Mouse (Mus musculus) common myeloid progenitor, adult 5-6 weeks (primary cell): ENCODE data around the gene Olfr1023. TPM values are rescaled to one million over a fixed set of nuclear protein-coding genes. Genes with fewer than 3 reads are reported as not detected.

Experiments
- ATAC-seq: replicated peaks from 2 replicates; pipeline ENCODE4 v1.8.0; 2016; ENCODE audit warnings: low read depth, mild to moderate bottlenecking, moderate TSS enrichment, inconsistent platforms; ENCODE audit not compliant: poor library complexity, severe bottlenecking
- total RNA-seq: library from RNA; stranded (forward); fragments of 200-1000, 187-1606 nt; gene quantifications from 2 replicates; pipeline ENCODE4 v1.2.3, GENCODE M21; 2017

The Olfr1023 gene
- total RNA-seq: not detected in 2 replicates

DNA sequence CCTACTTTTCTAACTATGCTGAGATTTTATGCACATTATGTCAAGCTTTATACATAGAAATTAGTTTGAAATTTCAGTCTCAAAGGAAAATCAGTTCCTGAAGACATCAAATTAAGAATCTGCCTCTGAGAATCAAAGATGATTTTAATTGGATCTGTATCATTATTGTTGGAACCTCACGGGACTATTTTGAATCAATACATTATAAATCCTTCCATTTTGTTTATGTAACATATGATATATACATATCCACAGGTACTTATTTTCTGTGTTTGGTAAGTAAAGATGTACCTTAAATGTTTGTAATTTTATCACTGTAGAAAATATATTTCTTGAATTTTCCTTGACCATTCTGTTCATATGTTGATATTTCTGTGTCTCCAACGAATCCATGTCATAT, at the start of gene Olfr1023:
TSS of gene Olfr1023 (plus strand) at position 301 of the 400 bp plus-strand sequence.
- no peak for ATAC-seq

DNA sequence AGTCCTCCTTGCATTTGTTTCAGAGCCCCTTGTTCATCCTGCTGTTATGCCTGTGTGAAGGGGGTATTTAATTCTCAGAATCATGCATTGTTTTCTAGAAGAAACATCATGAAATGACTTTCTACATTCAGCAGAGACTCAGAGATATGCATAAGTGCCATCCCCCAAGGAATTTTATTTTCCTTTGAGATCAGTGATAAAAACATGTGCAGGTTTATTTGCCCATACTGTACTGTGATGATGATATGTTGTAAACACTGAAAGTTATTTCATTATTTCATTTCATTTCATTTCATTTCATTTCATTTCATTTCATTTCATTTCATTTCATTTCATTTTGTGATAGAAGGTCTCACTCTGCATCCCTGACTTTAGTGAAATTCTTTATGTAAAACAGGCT, 40.1 kb upstream of the Olfr1023 start, which contains the start of gene Olfr1019:
TSS of gene Olfr1019 (minus strand) at position 101 of the 400 bp plus-strand sequence.
- ATAC-seq: no peak

- ATAC-seq: no peak
Measured at GRCm38 (mm10) chr2:85846730-85847129, 38.7 kb upstream of the Olfr1023 start, which contains the start of gene Olfr1020. Gene Olfr1020 (plus strand): TSS chr2:85847030.

DNA sequence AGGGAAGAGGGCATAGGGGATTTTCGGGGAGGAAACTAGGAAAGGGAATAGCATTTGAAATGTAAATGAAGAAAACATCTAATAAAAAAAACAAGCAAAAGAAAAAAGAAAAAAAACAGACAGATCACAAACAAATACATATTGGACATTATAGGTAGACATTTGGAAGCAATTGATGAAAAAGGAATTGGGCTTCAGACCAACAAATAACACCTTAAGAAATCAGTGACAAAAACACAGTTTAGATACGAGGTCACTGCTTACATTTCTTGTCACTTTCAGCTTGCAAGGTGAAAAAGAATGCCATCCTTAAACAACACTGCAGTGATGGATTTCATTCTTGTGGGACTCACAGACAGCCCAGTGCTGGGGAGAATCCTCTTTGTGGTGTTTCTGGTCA, 17.1 kb upstream of the Olfr1023 start, which contains the start of gene Olfr1022:
TSS of gene Olfr1022 (plus strand) at position 301 of the 400 bp plus-strand sequence.
- no peak for ATAC-seq

GRCm38 (mm10) chr2:85904952-85905351, 19.5 kb downstream of the Olfr1023 start, which contains the start of gene Olfr1024:
Gene Olfr1024 (minus strand): TSS chr2:85905052.
- no peak for ATAC-seq

GRCm38 (mm10) chr2:85913197-85913596, 27.8 kb downstream of the Olfr1023 start:
- ATAC-seq: no peak

DNA sequence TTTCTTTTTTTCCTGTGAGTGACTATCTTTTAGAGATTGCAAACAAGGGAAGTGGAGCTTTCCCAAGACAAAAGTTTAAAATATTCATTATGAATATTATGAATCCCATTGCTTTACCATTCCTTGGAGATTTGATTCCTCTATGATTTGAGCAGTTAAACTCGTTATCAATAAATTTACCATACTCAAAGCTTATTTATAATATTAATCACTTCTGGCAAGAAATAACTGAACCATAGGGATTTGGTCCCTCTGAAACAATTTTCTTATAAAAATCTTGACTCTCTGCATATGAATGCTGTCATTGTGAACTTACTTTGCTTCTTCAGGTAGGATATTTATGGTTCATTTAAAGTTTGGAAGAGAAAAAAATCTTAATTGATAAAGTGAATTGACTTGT, 29.5 kb downstream of the Olfr1023 start, which contains the start of gene Olfr1025-ps1:
TSS of gene Olfr1025-ps1 (plus strand) at position 301 of the 400 bp plus-strand sequence.
- no peak for ATAC-seq

DNA sequence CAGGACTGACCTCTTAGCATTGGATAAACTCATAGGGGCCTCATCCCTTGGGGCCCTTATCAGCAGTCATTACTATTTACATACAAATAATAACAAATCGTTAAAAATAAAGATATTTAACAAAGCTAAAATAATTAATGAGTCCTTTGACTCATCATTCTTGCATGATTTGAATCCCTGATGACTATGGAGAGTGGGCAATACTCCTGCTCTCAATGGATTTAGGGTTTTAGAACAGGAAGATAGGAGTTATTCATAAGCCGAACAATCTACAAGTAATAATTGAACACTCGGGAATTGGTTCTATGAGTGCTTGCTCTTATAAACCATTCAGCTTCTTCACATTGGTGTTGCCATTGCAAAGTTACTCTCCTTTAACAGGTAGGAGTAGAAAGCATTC, 35.8 kb downstream of the Olfr1023 start, which contains the start of gene Olfr1026:
TSS of gene Olfr1026 (plus strand) at position 301 of the 400 bp plus-strand sequence.
- ATAC-seq: no peak

Other genes starting within 250 kb of the Olfr1023 start
- gene Olfr1002, start 234.9 kb upstream of the Olfr1023 start, total RNA-seq: not detected in 2 replicates
- not detected in 2 replicates for gene Olfr154, start 221.2 kb upstream of the Olfr1023 start, total RNA-seq
- gene Olfr1006, start 206.9 kb upstream of the Olfr1023 start, total RNA-seq: not detected in 2 replicates
- gene Olfr1008, start 196.2 kb upstream of the Olfr1023 start, total RNA-seq: not detected in 2 replicates
- not detected in 2 replicates for gene Olfr1009, start 170.2 kb upstream of the Olfr1023 start, total RNA-seq
- not detected in 2 replicates for gene Olfr1012, start 122.9 kb upstream of the Olfr1023 start, total RNA-seq
- gene Olfr1013, start 118.5 kb upstream of the Olfr1023 start, total RNA-seq: not detected in 2 replicates
- not detected in 2 replicates for gene Olfr1014, start 112.9 kb upstream of the Olfr1023 start, total RNA-seq
- gene Olfr1015, start 103.6 kb upstream of the Olfr1023 start, total RNA-seq: not detected in 2 replicates
- gene Olfr1016, start 83.1 kb upstream of the Olfr1023 start, total RNA-seq: not detected in 2 replicates
- gene Olfr1018, start 67.2 kb upstream of the Olfr1023 start, total RNA-seq: not detected in 2 replicates
- not detected in 2 replicates for gene Olfr1019, start 40.2 kb upstream of the Olfr1023 start, total RNA-seq
- not detected in 2 replicates for gene Olfr1020, start 38.6 kb upstream of the Olfr1023 start, total RNA-seq
- not detected in 2 replicates for gene Olfr1022, start 17.0 kb upstream of the Olfr1023 start, total RNA-seq
- not detected in 2 replicates for gene Olfr1024, start 19.4 kb downstream of the Olfr1023 start, total RNA-seq
- gene Olfr1025-ps1, start 29.6 kb downstream of the Olfr1023 start, total RNA-seq: not detected in 2 replicates
- not detected in 2 replicates for gene Olfr1026, start 35.9 kb downstream of the Olfr1023 start, total RNA-seq
- not detected in 2 replicates for gene Olfr1028, start 64.8 kb downstream of the Olfr1023 start, total RNA-seq
- not detected in 2 replicates for gene Olfr1029, start 88.3 kb downstream of the Olfr1023 start, total RNA-seq
- not detected in 2 replicates for gene Olfr1030, start 93.6 kb downstream of the Olfr1023 start, total RNA-seq
- gene Olfr1031, start 104.7 kb downstream of the Olfr1023 start, total RNA-seq: not detected in 2 replicates
- gene Olfr1032, start 119.9 kb downstream of the Olfr1023 start, total RNA-seq: not detected in 2 replicates
- 0.18 TPM in 1 of 2 replicates, not detected in the other for gene Olfr1033, start 135.0 kb downstream of the Olfr1023 start, total RNA-seq
- gene Olfr1034, start 160.2 kb downstream of the Olfr1023 start, total RNA-seq: not detected in 2 replicates
- gene Olfr1036, start 188.4 kb downstream of the Olfr1023 start, total RNA-seq: not detected in 2 replicates
- not detected in 2 replicates for gene Olfr1037, start 201.7 kb downstream of the Olfr1023 start, total RNA-seq